Mouse (Mus musculus) olfactory bulb, adult 2 months (tissue): ENCODE results near the gene Mogs.

ENCODE experiments used
- CTCF ChIP-seq: fragments of 200-500 bp; IDR thresholded peaks from 2 replicates; pipeline ENCODE4 v1.5.1; 2012; ENCODE audit warnings: low read depth, mild to moderate bottlenecking, low read length, moderate library complexity; ENCODE audit not compliant: insufficient read depth
- POLR2A ChIP-seq: fragments of 200-500 bp; IDR thresholded peaks from 2 replicates; pipeline ENCODE4 v1.6.1; 2012; ENCODE audit warnings: mild to moderate bottlenecking, low read depth, low read length, moderate library complexity; ENCODE audit not compliant: insufficient read depth

GRCm38 (mm10) chr6:83142886-83143285 is 27.6 kb downstream of the Mogs start:
- no peak for TF ChIP-seq POLR2A
- TF ChIP-seq CTCF = no peak
